Mouse (Mus musculus): ENCODE results near the gene Cerkl. TPM values are rescaled to one million over a fixed set of nuclear protein-coding genes. Genes with fewer than 3 reads are reported as not detected.

Cerkl gene
- total and polyA plus RNA-seq, 2 experiments from 2014 or later, result 1.4 TPM; not detected in 1

DNA sequence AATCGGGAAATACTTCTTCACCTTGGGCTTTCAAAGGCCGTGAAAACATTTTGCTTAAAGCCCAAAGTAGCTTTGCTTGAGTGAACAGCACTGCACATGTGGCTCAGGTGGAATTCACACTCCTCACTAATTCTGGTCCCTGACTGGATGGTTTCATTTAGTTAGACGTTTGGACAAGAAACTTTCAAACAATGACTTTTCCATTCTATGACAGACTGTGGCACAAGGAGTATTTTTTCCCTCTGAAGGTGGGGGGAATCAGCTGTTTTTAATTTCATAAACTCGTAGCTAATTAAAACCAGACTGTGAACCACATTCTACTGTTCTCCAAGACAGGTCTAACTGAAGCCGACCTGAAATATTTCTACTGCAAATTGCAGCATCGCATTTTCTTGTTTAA is 28.6 kb downstream of the Cerkl start:
- H3K36me3 ChIP-seq (replicated peaks; ENCODE audit: control insufficient read depth, insufficient read depth, low read length), result no peaks in the 10 kb centered on the region
- WGBS, result 35% methylated on average over 6 of the region's 6 CpGs
- H3K9ac ChIP-seq (replicated peaks; ENCODE audit: low read depth, low read length), result no peak overlapping the region
- H3K4me3 ChIP-seq (ENCODE audit: low read depth, low read length), result no peak overlapping the region
- H3K9me3 ChIP-seq (replicated peaks; ENCODE audit: control insufficient read depth, low read length), result no peaks in the 10 kb centered on the region
- TF ChIP-seq EP300 (IDR thresholded peaks at IDR 0.05; ENCODE audit: low read depth) (no peak), CTCF (IDR thresholded peaks at IDR 0.05; ENCODE audit: low read depth) (no peak)
- no peak for ATAC-seq (ENCODE audit: insufficient read depth, low read depth)
- H3K27ac ChIP-seq (ENCODE audit: low read depth), result no peak overlapping the region
- no peak overlapping the region for H3K4me2 ChIP-seq (ENCODE audit: low read depth, low read length)
- no peak for DNase-seq (ENCODE audit: low spot score)
- H3K4me1 ChIP-seq (ENCODE audit: control insufficient read depth, insufficient read depth), result 0 out of 2 replicates have a peak, but pooled peaks cover 6% of the 10 kb centered on the region
- H3K27me3 ChIP-seq (ENCODE audit: control insufficient read depth, insufficient read depth, low read length), result peaks cover 21% of the 10 kb centered on the region

DNA sequence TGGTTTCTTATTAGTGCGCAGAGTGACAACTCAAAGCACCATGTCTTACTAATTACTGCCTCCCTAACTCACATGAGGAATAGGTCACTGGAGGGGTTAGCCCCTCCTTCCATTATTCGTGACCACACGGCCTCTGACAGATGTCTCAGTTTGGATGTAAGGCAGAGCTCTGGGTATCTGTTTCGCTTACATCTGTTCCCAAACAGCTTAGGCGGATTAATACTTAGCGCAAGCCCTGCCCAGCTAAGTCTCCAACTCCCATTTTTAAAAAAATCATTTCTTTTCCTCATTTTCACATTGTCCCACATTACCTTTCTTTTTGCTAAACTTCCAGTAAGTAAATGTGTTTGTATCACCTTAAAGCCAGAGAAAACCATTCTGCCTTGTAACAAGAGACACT is 34.9 kb downstream of the Cerkl start:
- no peak for ATAC-seq (ENCODE audit: insufficient read depth, low read depth)
- H3K4me3 ChIP-seq (ENCODE audit: low read depth, low read length), result no peak overlapping the region
- H3K27ac ChIP-seq (ENCODE audit: low read depth), result no peak overlapping the region
- WGBS, result 61% methylated on average over 6 of the region's 6 CpGs
- DNase-seq (ENCODE audit: low spot score), result no peak
- TF ChIP-seq EP300 (IDR thresholded peaks at IDR 0.05; ENCODE audit: low read depth) (no peak), CTCF (IDR thresholded peaks at IDR 0.05; ENCODE audit: low read depth) (no peak)
- H3K27me3 ChIP-seq (ENCODE audit: control insufficient read depth, insufficient read depth, low read length), result no peaks in the 10 kb centered on the region
- H3K4me2 ChIP-seq (ENCODE audit: low read depth, low read length), result no peak overlapping the region
- H3K9me3 ChIP-seq (replicated peaks; ENCODE audit: control insufficient read depth, low read length), result no peaks in the 10 kb centered on the region
- no peaks in the 10 kb centered on the region for H3K36me3 ChIP-seq (replicated peaks; ENCODE audit: control insufficient read depth, insufficient read depth, low read length)
- no peaks in the 10 kb centered on the region for H3K4me1 ChIP-seq (ENCODE audit: control insufficient read depth, insufficient read depth)
- H3K9ac ChIP-seq (replicated peaks; ENCODE audit: low read depth, low read length), result no peak overlapping the region

DNA sequence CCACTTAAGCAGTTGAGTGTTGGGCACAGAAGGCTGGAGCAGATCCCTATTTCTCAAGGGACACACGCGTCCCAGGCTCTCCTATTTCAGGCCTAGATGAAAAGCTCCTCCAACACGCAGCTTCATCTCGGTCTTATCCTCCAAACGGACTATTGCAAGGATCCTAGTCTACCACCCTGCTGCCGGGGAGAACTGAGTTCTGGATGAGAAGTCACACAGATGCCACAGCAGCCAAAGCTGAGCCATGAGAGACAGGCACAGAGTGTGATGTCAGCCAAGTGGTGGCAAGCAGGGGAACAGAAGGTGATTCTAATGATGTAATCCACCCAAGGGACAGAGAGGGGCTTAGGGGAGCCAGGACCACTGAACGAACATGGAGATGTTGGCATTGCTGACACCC is 42.1 kb downstream of the Cerkl start:
- no peak overlapping the region for H3K9ac ChIP-seq (replicated peaks; ENCODE audit: low read depth, low read length)
- DNase-seq (ENCODE audit: low spot score) (no peak), ATAC-seq (ENCODE audit: insufficient read depth, low read depth) (no peak)
- H3K4me3 ChIP-seq (ENCODE audit: low read depth, low read length), result no peak overlapping the region
- H3K27ac ChIP-seq (ENCODE audit: low read depth), result no peak overlapping the region
- no peak overlapping the region for H3K4me2 ChIP-seq (ENCODE audit: low read depth, low read length)
- no peaks in the 10 kb centered on the region for H3K27me3 ChIP-seq (ENCODE audit: control insufficient read depth, insufficient read depth, low read length)
- no peaks in the 10 kb centered on the region for H3K4me1 ChIP-seq (ENCODE audit: control insufficient read depth, insufficient read depth)
- no peaks in the 10 kb centered on the region for H3K36me3 ChIP-seq (replicated peaks; ENCODE audit: control insufficient read depth, insufficient read depth, low read length)
- 70% methylated on average over 7 of the region's 7 CpGs for WGBS
- no peaks in the 10 kb centered on the region for H3K9me3 ChIP-seq (replicated peaks; ENCODE audit: control insufficient read depth, low read length)
- no peak for TF ChIP-seq EP300 (IDR thresholded peaks at IDR 0.05; ENCODE audit: low read depth)
- TF ChIP-seq CTCF (IDR thresholded peaks at IDR 0.05; ENCODE audit: low read depth), result no peak

DNA sequence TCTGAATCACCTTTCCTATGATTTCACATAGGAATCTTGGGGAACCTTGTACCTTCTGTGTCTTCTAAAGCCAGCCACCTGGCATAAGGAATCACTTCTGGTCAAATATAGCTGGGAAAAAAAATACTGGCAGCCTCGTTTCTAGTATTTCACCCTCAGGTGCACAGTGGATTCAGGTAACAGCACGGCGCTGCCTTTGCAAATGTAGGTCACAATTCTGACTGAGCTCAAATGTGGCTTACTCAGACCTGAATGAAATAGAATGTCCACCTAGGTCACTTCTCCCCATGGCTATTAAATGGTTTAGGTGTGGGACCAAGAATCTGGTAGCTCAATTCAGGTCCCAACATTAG is 45.7 kb downstream of the Cerkl start:
- Histone ChIP-seq H3K4me2 (ENCODE audit: low read depth, low read length) (no peak overlapping the region), H3K27ac (ENCODE audit: low read depth) (no peak overlapping the region), H3K4me1 (ENCODE audit: control insufficient read depth, insufficient read depth) (no peaks in the 10 kb centered on the region), H3K9me3 (replicated peaks; ENCODE audit: control insufficient read depth, low read length) (no peaks in the 10 kb centered on the region), H3K27me3 (ENCODE audit: control insufficient read depth, insufficient read depth, low read length) (no peaks in the 10 kb centered on the region), H3K4me3 (ENCODE audit: low read depth, low read length) (no peak overlapping the region), H3K9ac (replicated peaks; ENCODE audit: low read depth, low read length) (no peak overlapping the region), H3K36me3 (replicated peaks; ENCODE audit: control insufficient read depth, insufficient read depth, low read length) (no peaks in the 10 kb centered on the region)
- ATAC-seq (ENCODE audit: insufficient read depth, low read depth), result no peak
- TF ChIP-seq CTCF (IDR thresholded peaks at IDR 0.05; ENCODE audit: low read depth), result no peak
- no peak for TF ChIP-seq EP300 (IDR thresholded peaks at IDR 0.05; ENCODE audit: low read depth)
- no peak for DNase-seq (ENCODE audit: low spot score)
- WGBS, result 85% methylated on average over 3 of the region's 3 CpGs

GRCm38 (mm10) chr2:79410247-79410902 is 46.2 kb downstream of the Cerkl start:
- Histone ChIP-seq H3K9ac (replicated peaks; ENCODE audit: low read depth, low read length) (no peak overlapping the region), H3K9me3 (replicated peaks; ENCODE audit: control insufficient read depth, low read length) (no peaks in the 10 kb centered on the region), H3K27me3 (ENCODE audit: control insufficient read depth, insufficient read depth, low read length) (no peaks in the 10 kb centered on the region), H3K4me1 (ENCODE audit: control insufficient read depth, insufficient read depth) (no peaks in the 10 kb centered on the region), H3K36me3 (replicated peaks; ENCODE audit: control insufficient read depth, insufficient read depth, low read length) (no peaks in the 10 kb centered on the region), H3K27ac (ENCODE audit: low read depth) (no peak overlapping the region), H3K4me2 (ENCODE audit: low read depth, low read length) (no peak overlapping the region), H3K4me3 (ENCODE audit: low read depth, low read length) (no peak overlapping the region)
- 34% methylated on average over 15 of the region's 15 CpGs for WGBS
- DNase-seq (ENCODE audit: low spot score) (no peak), ATAC-seq (ENCODE audit: insufficient read depth, low read depth) (no peak)
- TF ChIP-seq EP300 (IDR thresholded peaks at IDR 0.05; ENCODE audit: low read depth) (no peak), CTCF (IDR thresholded peaks at IDR 0.05; ENCODE audit: low read depth) (no peak)

Data from heart, postnatal 0 days (tissue).